8 mouse cellular contexts compared by ENCODE assay signal in genomic region chr5:74618573-74619059, GRCm38 (mm10).
DNase-seq lines count a peak whose midpoint lies in the region; ATAC-seq and TF ChIP-seq lines count a peak whose summit lies in the region.

No protein-coding gene starts in this region.

- H3K4me1 ChIP-seq in heart, postnatal 0 days (ENCODE audit: control insufficient read depth, insufficient read depth): peaks cover 12% of the 10 kb centered on the region
- peaks cover 19% of the 10 kb centered on the region for H3K4me1 ChIP-seq in heart, embryonic 12.5 days (replicated peaks)
- no peaks in the 10 kb centered on the region for H3K4me1 ChIP-seq in G1E (ENCODE audit: insufficient read depth, low read depth, low read length)
- no peaks in the 10 kb centered on the region for H3K4me1 ChIP-seq in embryonic fibroblast, embryonic 13.5 days (ENCODE audit: control insufficient read depth, insufficient read depth, low read length)

- H3K9ac ChIP-seq in heart, postnatal 0 days (replicated peaks; ENCODE audit: low read depth, low read length): no peak overlapping the region
- no peak overlapping the region for H3K9ac ChIP-seq in heart, embryonic 12.5 days

- H3K9me3 ChIP-seq in heart, postnatal 0 days (replicated peaks; ENCODE audit: control insufficient read depth, low read length): no peaks in the 10 kb centered on the region
- no peaks in the 10 kb centered on the region for H3K9me3 ChIP-seq in heart, embryonic 12.5 days (replicated peaks)
- no peaks in the 10 kb centered on the region for H3K9me3 ChIP-seq in G1E (replicated peaks)

- no peak for TF ChIP-seq EP300 in heart, postnatal 0 days (IDR thresholded peaks at IDR 0.05; ENCODE audit: low read depth)

- no peak for TF ChIP-seq POLR2A in embryonic fibroblast, embryonic 13.5 days (IDR thresholded peaks at IDR 0.05; ENCODE audit: low read depth, low read length)

- H3K4me3 ChIP-seq in heart, postnatal 0 days (ENCODE audit: low read depth, low read length): no peak overlapping the region
- H3K4me3 ChIP-seq in heart, embryonic 12.5 days: no peak overlapping the region
- H3K4me3 ChIP-seq in G1E (ENCODE audit: low read depth, low read length): no peak overlapping the region
- no peak overlapping the region for H3K4me3 ChIP-seq in embryonic fibroblast, embryonic 13.5 days (ENCODE audit: insufficient read depth, low read length)

- no peak for ATAC-seq in heart, postnatal 0 days (ENCODE audit: insufficient read depth, low read depth)
- no peak for ATAC-seq in heart, embryonic 12.5 days (ENCODE audit: insufficient number of reproducible peaks, low FRiP score)
- no peak for ATAC-seq in G1E (ENCODE audit: extremely low read depth, insufficient number of reproducible peaks, low FRiP score, poor library complexity, severe bottlenecking)

- no peak for DNase-seq in heart, postnatal 0 days (ENCODE audit: low spot score)
- peak; percentile 43 for DNase-seq in 416B (ENCODE audit: low read depth)
- DNase-seq in G1E (ENCODE audit: low spot score): no peak
- no peak for DNase-seq in right cerebral cortex, adult 2 months (ENCODE audit: low spot score in 2 of 2)
- no peak for DNase-seq in right cerebral cortex, adult 18-20 months
- no peak for DNase-seq in frontal cortex, postnatal 25 days (ENCODE audit: low spot score in 2 of 2)

- no peaks in the 10 kb centered on the region for H3K36me3 ChIP-seq in heart, postnatal 0 days (replicated peaks; ENCODE audit: control insufficient read depth, insufficient read depth, low read length)
- no peaks in the 10 kb centered on the region for H3K36me3 ChIP-seq in heart, embryonic 12.5 days
- H3K36me3 ChIP-seq in G1E (replicated peaks): no peaks in the 10 kb centered on the region

- 72% methylated on average over 3 of the region's 3 CpGs for whole genome bisulfite sequencing in heart, postnatal 0 days
- WGBS in heart, embryonic 12.5 days: 75% methylated on average over 3 of the region's 3 CpGs

- no peak overlapping the region for H3K27ac ChIP-seq in heart, postnatal 0 days (ENCODE audit: low read depth)
- H3K27ac ChIP-seq in heart, embryonic 12.5 days (ENCODE audit: poor library complexity, severe bottlenecking): no peak overlapping the region
- no peak overlapping the region for H3K27ac ChIP-seq in embryonic fibroblast, embryonic 13.5 days (ENCODE audit: insufficient read depth, low read length)

- H3K4me2 ChIP-seq in heart, postnatal 0 days (ENCODE audit: low read depth, low read length): no peak overlapping the region
- H3K4me2 ChIP-seq in heart, embryonic 12.5 days: no peak overlapping the region

- no peaks in the 10 kb centered on the region for H3K27me3 ChIP-seq in heart, postnatal 0 days (ENCODE audit: control insufficient read depth, insufficient read depth, low read length)
- H3K27me3 ChIP-seq in heart, embryonic 12.5 days (replicated peaks): 0 out of 2 replicates have a peak, but pooled peaks cover 3% of the 10 kb centered on the region
- peaks cover 14% of the 10 kb centered on the region for H3K27me3 ChIP-seq in G1E (ENCODE audit: insufficient read depth, low read length)

- peak; percentile 41; the same call in 1 of the 2 replicates for TF ChIP-seq CTCF in heart, postnatal 0 days (IDR thresholded peaks at IDR 0.05; ENCODE audit: low read depth)
- 0 out of 2 replicates have a peak, but pooled peaks have one; percentile 24 for TF ChIP-seq CTCF in G1E (IDR thresholded peaks at IDR 0.05; ENCODE audit: low read depth, low read length)
- peak; percentile 5; the same call in 1 of the 2 replicates for TF ChIP-seq CTCF in embryonic fibroblast, embryonic 13.5 days (IDR thresholded peaks at IDR 0.05; ENCODE audit: borderline replicate concordance, insufficient read depth, low read length)
